Mouse (Mus musculus): ENCODE measurements at regions not wholly inside any gene's neighbourhood (a gene's known extent, or its start where the extent isn't known, plus 50 kb on each side); places are given as distances from the start of the nearest gene placed in this dataset.
A peak's percentile ranks its signal among the peaks of the same experiment; 100 is the strongest.
"Not testable (repeated sequence)": the region's sequence is repeated elsewhere in the genome, so short reads cannot be mapped to it uniquely, and the experiment has no call there.

DNA sequence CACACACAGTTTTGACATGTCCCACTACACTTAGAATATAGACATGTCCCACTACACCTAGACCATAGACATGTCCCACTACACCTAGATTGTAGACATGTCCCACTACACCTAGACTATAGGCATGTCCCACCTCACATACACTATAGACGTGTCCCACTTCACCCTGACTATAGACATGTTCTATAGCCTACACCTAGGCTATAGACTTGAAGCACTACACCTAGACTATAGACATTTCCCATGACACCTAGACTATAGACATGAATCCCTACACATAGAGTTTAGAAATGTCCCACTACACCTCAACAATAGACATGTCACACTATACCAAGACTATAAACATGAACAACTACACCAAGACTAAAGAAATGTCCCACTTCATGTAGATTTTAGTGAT is 2580.9 kb downstream of the Gm37988 start:
- no peak for DNase-seq

DNA sequence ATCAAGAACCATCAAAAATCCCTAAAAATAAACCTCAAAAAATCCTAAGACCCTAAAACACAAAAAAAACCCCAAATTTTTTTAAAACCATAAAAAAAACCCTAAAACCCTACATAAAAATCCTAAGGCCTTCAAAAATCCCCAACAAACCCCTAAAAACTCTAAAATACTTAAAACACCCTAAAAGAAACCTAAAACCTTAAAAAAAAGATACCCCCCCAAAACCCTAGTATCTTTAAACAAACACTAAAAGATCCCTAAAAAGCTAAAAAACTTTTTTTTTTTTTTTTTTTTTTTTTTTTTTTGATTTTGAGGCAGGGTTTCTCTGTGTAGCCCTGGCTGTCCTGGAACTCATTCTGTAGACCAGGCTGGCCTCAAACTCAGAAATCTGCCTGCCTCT is 2585.8 kb downstream of the Gm37988 start:
- DNase-seq, result no peak

DNA sequence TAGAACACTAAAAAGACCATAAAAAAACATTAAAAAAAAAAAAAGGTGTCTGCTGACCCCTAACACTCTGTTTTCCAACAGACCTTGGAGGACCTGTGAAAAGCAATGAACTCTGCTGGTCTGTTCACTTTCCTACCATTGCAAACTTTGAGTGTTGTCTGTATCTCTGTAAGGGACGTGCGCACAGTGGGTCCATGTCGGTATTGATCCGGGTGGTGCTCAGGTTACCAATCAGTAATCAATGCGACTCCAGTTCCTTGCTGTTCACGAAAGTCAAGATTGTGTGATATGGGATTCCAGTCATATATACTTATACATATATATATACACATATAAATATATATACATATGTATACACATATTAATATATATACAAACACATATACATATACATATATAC is 2586.5 kb downstream of the Gm37988 start:
- no peak for DNase-seq

DNA sequence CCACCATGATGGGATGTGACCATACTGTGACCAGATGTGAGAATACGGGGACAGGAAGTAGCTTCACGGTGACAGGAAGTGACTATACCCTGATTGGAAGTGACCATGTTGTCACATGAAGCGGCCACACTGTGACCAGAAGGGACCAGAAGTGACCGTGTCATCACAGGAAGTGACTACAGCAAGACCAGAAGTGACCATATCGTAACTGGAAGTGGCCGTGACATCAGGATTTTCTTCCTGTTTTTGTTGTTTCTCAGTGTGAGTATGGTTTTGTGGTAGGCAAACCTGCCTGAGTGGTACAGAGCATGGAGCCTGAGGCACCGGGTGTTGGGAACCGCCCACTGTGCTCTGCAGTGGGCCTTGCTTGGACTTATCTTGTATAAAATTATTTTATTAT is 2587.8 kb downstream of the Gm37988 start:
- no peak for DNase-seq

DNA sequence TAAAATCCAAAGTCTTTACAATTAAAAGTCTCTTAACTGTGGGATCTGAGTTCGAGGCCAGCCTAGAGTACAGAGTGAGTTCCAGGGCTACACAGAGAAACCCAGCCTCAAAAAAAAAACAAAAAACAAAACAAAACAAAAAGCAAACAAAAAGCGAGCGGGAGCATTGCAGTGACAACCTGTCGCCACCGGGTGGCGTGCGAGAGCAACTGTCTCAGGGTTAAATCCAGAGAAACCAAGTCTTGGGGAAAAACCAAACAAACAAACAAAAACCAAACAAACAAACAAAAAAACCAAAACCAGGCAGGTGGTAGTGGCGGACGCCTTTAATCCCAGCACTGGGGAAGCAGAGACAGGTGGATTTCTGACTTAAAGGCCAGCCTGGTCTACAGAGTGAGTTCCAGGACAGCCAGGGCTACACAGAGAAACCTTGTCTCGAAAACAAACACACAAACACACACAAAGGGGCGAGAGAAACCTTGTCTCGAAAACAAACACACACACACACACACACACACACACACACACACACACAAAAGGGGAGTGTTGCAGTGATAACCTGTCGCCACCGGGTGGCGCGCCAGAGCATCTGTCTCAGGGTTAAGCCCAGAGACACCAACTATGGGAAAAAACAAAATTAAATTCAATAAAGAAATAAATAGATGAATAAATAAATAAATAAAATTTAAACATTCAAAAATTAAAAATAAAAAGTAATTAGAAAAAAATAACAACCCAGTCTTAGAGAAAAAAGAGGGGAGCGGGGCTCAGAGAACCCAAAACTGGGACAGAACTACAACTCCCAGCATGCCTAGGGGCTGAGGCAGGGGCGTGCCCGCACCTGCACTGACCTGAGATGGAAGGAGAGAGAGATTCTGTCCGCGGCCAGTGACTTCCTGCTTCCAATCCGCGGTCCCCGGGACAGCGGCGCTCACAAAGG is 2589.4 kb downstream of the Gm37988 start:
- peak; percentile 12 for DNase-seq

DNA sequence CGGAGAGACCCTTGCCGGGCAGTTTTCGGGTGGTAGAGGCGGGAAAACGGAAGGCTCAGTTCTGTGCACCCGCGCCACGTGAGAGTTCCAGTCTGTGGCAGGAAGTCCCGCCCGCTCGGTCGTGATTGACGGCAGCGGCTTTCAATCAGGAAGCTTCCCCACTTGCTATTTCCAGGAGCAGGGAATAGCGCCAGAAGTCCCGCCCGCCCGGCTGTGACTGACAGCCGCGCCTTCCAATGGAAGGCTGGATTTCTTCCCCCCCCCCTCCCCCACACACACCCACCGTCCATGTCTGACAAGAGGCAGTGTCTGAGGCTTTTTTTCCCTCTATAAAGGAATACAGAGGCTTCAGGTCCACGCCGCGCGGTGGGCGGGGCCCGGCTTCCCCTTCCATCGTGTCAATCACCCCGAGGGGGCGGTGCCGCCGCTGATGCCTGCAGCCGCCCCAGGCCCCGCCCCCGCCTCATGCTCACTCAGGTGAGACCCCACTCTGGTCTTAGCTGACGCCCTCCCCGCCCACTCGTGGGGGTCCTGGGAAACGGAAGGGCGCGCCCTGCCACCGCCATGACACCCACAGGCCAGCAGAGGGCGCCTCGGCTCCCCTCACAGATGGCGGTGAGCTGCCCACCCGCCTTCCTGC is 2590.2 kb downstream of the Gm37988 start:
- DNase-seq, result peak; percentile 98

DNA sequence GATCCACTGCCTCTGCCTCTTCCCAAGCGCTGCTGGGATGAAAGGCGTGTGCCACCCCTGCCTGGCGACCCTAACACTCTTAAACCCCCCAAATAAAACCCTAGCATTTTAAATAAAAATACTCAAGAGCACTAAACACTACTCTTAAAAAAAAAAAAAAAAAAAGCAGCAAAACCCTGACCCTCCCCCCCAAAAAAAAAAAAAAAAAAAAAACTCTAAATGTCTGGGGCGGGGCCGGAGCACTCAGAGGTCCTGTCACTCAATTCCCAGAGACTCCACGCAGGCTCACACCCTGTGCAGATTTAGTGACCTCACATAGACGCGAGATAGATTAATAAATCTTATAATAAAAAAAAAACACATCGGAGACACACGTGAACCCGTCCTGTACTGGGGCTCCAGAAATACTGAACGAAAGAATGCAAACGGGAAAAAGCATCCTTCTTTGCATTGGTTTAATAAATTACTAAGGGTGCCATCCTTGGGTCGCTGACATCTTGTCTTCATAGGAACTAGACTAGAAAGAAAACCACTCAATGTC is 2591.1 kb downstream of the Gm37988 start:
- no peak for DNase-seq

DNA sequence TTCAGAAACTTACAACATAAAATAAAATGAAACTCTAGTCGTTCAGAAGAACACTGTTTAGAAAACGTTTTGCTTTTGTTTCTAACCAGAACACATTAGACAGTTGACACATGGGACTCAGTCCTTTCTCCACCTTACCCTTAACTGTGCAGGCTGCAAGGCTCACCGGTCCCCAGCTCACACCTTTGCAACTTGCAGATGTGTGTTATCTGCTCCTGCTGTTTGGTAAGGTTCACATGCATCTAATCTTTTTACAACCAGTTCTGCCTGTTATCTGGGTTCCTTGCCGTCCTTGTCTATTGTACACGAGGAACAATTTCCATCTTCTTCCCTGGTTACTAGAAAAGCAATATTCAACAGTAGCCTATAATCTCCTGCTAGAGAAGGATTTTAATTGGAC is 2598.0 kb downstream of the Gm37988 start:
- DNase-seq, result not testable (repeated sequence)

DNA sequence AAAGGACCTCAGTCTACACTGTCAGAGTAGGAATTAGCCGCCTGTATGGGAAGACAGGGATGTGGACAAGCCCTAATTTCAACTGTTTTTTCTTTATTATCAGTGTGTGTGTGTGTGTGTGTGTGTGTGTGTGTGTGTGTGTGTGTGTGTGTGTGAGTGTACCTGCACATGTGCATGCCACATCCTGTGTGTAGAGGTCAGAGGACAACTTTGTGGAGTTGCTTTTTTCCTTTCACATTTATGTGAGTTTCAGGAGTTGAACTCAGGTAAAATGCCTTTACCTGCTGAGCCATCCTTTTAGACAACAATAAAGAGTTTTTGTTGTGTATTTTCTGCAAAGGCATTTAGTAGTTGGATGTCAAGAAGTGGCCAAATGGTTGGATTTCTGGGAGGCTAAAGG is 2606.8 kb downstream of the Gm37988 start:
- no peak for DNase-seq

DNA sequence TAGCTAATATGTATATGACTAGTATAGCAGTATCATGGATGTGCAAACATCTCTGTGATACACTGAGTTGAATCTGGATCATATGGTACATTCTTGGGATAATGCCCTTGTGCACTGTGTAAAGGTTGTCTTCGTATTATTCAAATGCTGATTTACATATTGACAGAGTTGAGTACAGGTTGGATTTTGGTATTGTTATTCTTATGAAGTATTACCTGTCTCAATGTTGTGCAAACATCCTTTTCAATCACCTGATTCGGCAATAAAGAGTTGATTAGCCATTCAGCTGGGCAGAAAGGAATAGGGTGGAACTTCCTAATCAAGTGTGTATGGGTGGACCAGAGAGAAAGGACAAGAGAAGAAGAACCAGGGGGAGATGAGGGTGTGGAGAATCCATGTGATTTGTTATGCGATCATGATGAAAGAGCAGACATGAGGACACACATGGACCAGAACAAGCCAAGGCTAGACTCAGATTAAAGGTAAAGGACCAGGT is 2644.0 kb downstream of the Gm37988 start:
- DNase-seq, result no peak

DNA sequence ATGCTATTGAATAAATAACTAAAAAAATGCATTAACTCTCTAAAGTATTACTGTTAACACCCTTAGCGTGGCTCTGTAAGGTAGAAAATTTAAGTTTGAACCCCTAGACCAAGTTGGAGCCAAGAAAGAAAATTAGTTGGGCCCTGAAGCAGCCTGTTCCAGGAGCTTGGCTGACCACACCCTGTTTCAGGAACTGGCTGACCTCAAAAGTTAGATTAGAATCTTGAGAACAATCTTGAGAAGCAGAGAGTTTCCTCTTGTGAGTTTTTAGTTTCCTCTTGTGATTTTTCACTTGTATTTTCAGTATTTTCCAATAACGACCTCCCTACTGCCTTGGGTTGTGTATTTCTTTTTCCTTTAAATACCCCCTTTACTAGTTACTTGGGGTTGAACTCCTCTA is 2647.2 kb downstream of the Gm37988 start:
- DNase-seq, result no peak

DNA sequence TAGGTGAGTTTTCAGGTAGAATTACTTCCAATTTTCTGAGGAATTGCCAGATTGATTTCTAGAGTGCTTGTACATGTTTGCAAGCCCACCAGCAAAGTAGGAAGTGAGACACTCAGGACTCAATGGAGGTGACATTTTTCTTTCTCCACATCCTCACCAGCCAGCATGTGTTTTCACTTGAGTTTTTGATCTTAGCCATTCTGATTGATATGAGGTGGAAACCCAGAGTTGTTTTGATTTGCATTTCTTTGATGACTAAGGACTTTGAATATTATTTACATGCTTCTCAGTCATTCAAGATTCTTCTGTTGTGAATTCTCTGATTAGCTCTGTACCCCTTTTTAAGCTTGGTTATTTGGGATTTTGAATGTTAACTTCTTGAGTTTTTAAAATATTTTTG is 2650.2 kb downstream of the Gm37988 start:
- no peak for DNase-seq

DNA sequence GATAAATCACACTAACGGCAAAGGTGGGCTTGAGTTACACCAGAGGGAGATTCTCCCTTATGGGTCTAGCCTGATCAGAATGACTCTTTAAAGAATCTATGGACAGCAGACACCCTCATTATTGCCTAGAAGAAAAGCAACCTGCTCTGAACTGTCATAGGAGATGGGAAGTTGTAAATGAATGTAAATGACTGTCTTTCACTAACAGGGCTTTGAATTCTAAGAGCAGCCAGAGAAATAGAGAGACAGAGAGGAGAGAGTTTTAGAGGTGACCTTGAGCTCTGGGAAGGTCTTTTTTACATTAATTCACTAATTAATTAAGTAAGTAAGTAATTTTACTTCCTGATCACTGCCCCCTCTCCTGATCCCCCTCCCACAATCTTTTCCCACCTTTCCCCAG is 2686.4 kb downstream of the Gm37988 start:
- DNase-seq, result no peak

DNA sequence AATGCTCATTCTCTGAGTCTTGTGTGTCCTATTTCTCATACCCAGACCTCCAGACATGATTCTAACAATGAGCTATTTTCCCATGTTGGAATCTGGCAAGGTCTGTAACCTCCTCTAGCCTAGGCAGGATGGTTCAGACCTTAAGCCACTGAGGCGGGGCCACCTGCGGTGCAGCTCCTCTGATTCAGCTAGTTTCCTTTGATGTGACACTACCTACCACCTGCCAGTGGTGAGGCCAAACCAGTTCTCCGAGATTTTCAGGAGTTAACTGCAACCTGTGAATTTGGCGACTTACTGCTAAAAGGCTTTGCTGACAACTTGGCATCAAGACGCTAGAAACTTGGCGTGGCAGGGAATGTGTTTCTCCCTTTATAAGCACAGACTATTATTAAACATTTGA is 2691.3 kb downstream of the Gm37988 start:
- DNase-seq, result no peak

DNA sequence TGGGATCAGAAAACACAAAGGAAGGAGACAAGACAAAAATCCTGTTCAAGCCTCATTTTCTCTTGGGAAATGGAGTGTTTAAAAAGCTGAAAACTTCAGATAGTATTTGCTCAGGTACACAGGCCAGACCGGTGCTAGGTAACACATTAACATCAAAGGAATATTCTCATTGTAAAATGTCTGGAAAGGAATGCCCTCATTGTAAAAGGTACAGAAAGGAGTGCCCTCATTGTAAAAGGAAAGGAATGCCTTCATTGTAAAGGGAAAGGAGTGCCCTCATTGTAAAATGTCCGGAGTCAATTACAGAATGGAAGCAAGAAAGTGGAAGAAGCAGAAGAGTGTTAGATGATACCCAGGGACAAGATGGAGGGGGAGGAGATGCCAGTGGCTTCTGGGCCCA is 2694.7 kb downstream of the Gm37988 start:
- no peak for DNase-seq

DNA sequence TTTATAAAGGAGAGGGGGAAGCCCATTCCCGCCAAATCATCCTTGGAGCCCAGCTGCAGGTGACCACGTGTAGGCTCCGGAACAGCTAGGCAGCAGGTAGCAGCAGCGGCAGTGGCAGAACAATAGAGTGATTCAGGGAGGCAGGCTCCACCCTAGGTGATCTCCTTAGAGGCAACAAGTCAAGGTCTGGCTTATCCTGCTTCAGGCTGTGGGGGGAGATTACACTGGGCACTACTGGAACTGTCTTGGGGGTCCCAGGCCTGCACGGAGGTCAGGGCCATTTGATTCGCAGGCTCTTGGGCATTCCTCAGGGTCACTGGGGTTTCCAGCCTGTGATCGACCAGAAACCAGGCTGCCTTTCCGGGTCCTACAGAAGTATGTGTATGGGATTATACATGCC is 2711.1 kb downstream of the Gm37988 start:
- DNase-seq, result no peak

DNA sequence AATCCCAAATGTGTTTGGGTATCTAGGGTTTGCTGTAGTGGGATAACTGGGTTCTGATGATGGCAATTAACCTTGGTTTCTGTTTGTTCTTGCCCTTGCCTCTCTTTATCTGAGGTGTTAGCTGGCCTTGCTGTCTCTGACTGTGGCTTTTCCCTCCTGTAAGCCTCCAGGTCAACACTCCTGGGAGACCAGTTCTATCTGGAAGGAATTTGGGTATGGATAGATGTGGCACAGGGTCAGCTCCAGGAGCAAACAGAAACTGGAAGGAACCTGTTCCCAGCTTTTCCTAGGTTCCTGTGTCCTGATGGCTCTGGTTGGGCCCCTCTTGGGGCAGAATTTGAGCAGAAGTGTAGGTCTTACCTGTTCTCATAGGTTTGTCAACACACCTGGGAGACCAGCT is 2725.8 kb downstream of the Gm37988 start:
- DNase-seq, result no peak

DNA sequence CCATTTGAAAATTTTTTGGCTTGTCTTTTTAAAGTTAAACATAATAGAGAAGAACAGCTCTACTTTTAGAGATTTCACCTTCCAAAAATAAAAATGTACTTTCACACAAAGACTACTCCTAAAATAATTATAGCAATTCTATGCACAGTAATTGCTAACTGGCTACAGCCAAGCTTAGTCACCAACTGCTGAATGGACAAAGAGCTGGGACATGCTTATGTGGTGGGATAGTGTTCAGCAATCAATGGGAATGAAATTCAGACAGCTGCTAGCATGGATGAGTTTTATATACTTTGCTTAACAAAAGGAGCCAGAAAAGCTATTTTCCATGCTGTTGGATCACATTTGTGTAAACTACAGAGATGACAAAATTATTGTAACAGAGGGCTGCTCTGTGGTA is 2727.5 kb downstream of the Gm37988 start:
- DNase-seq, result no peak

DNA sequence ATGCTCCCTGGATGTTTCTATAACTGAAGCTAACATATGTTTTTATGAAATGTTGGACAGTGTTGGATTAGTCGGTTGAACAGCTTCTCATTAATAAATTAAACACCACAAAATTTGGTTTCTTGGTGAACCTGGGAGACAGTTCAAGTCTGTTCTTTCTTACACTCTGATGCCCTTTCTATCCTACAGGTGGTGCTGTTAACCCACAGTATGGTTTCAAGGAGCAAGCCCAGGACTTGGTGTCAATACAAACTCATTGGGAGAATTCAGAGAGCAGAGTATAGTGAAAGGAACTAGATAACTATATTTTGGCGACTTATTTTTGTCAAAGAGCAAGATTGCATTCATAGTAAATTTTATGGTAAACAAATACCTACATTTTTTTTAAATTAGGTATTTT is 2735.8 kb downstream of the Gm37988 start:
- DNase-seq, result no peak

DNA sequence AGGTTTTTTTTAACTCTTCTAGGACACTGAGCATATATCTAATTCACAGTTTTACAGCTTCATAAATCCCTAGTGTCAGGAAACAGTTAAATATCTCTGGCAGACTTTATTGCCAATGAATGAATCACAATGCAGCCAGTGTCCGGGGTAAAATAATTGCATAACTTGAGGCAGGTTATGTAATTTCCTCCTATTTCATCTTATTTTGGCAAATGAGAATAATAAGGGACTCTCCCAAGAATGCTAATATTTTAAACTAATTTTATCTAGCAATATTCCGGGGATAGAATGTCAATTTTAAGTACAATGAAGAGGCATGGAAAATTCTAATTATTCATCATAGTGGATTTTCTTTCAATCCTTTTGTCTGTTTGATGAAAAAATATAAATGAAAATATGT is 2740.6 kb downstream of the Gm37988 start:
- DNase-seq, result no peak

DNA sequence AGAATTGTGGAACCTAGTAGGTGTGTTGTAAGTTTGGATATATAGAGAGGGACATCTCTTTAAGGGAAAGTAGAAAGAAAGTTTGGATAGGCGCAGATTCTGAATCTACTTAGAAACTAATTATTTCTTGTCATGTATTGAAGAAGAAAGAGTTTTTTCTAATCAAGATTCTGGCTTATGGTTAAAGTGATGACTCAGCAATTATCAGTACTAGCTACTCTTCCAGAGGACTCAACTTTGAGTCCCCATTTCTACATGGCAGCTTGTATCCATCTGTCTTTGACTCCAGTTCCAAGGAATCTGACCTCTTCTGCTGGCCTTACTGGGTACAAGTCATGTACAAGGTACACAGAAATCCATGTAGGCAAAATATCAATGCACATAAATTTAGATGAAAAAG is 2767.1 kb downstream of the Gm37988 start:
- DNase-seq, result no peak

DNA sequence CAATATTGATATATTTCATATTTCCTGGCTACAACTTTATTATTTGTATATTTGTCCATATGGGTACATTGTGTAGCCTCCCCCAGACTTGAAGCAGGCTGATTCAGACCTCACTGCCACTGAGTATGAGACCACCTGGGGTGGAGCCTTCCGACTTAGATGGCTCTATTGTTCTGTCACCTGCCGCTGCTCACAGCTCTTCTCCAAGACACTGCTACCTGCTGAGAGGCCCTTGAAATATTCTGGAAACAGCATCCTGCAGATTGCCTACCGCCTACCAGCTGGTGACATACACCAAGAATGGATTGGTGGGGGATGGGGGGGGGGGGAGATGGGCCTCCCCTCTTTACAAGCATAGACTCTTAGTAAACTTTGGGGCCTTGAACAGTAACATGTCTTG is 2778.7 kb downstream of the Gm37988 start:
- no peak for DNase-seq

DNA sequence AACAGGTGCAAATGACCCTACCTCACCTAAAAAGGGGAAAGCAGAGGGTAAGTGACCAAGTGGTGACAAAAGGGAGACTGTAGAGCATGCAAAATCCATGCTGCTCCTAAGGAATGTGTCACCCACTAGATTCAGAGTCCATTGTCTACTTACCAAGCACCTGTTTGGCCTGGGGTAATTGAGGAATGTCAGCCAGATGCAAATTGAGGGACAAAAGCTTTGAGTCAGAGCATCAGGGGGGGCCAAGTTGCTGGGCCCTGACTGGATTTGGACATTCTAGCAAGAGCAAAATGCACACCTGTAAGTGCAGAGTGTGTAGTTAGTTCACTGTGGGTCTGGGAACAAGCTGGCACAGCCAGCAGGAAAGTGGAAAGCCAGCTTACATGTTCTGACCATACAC is 2783.6 kb downstream of the Gm37988 start:
- DNase-seq, result no peak

Data from lung, postnatal 14 days (tissue).